Comparison of ENCODE assay signal across 20 mouse cellular contexts in the genomic region with DNA sequence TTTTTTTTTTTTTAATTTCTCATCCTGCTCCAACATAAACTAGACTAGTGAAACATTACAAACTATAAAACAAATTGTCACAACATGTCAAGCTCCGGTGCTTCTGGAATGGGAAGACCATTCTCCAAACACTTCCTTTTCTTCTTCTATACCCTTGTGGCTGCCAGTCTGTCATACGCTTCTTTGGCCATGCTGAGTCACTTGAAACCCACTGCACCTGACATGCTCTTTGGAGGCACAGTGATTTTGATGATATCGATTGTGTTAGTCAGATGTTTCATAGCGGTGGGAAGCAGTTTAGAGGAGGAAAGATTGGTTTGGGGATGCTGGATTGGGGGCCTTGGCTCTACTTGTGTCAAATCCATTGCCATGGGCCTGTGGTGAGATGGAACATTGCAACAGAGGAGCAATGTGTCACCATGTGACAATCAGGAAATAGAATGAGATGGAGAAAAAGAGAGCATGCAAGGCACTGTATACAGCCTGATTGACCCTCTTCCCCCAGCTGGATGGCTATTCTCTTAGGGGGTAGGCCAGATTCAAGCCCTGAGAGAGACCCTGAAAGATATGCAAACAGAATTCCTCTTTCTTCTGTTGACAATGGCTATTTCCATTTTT.
DNase-seq lines count a peak whose midpoint lies in the region; ATAC-seq lines count a peak whose summit lies in the region.
"Had no signal": no experiment of that assay in that cellular context is flagged by ENCODE, and none has a peak within 500 bp of the region (broad histone marks: within the 10 kb centered on the region; RNA-seq: fewer than 3 reads in every experiment).

No protein-coding gene starts in this region.

- peak; percentile 26 for DNase-seq in 3134 (ENCODE audit: extremely low read depth, insufficient read length, low spot score)
- peak; percentile 26 for DNase-seq in 3T3-L1 (ENCODE audit: low read depth, low spot score)
- DNase-seq in CD4-positive helper T cell, adult 2 months (ENCODE audit: low read depth, low spot score): peak; percentile 3
- peak; percentile 18 for DNase-seq in induced T-regulatory cell, adult 2 months (ENCODE audit: low read depth)
- no peak for DNase-seq in frontal cortex, postnatal 25 days (ENCODE audit: low spot score in 2 of 2)
- DNase-seq: adrenal gland, postnatal 10 days; adrenal gland, postnatal 36 days; cerebellum, adult 18-20 months; cerebellum, adult 9-10 months; cerebellum, postnatal 14 days; gastrocnemius, postnatal 25 days; kidney, adult 18-20 months had no signal

- ATAC-seq in CD4-positive, CD25-positive, alpha-beta regulatory T cell, adult 4 months: no peak
- no peak for ATAC-seq in frontal cortex, adult (ENCODE audit: low TSS enrichment)
- ATAC-seq: forebrain, embryonic 13.5 days; forebrain, embryonic 16.5 days; hindbrain, embryonic 16.5 days; inflammation-experienced regulatory T-cells, adult 6 months; intestine, embryonic 16.5 days; Patski had no signal

Comparison
In these comparisons a context has a peak if more than half of its experiments do, and no peak if none do; other contexts are left out.
1. DNase-seq: peak in 3134 (single experiment), 3T3-L1 (single experiment), CD4-positive helper T cell, adult 2 months (single experiment) and induced T-regulatory cell, adult 2 months (single experiment); none in frontal cortex, postnatal 25 days (0 of 2).